Mouse (Mus musculus): ENCODE measurements at regions not wholly inside any gene's neighbourhood (a gene's known extent, or its start where the extent isn't known, plus 50 kb on each side); places are given as distances from the start of the nearest gene placed in this dataset.

- no peak overlapping the region for H3K4me3 ChIP-seq
- TF ChIP-seq CTCF (IDR thresholded peaks at IDR 0.05) = no peak
- intact Hi-C loops (cut with DNase I) = no loop called here
- H3K27ac ChIP-seq = no peak overlapping the region
- DNase-seq = no peak
These were observed 112.4 kb upstream of the Cited2 start for GRCm38 (mm10) chr10:17610592-17610991.

- Histone ChIP-seq H3K27ac (no peak overlapping the region), H3K4me3 (no peak overlapping the region)
- TF ChIP-seq CTCF (IDR thresholded peaks at IDR 0.05) = no peak
- intact Hi-C loops (cut with DNase I) = no loop called here
- DNase-seq = no peak
These were observed 109.7 kb upstream of the Cited2 start for GRCm38 (mm10) chr10:17613281-17613680.

GRCm38 (mm10) chr10:17618024-17618423 is 105.0 kb upstream of the Cited2 start:
- DNase-seq = no peak
- no peak for TF ChIP-seq CTCF (IDR thresholded peaks at IDR 0.05)
- H3K4me3 ChIP-seq = no peak overlapping the region
- no peak overlapping the region for H3K27ac ChIP-seq
- intact Hi-C loops (cut with DNase I) = no loop called here

- DNase-seq = no peak
- H3K27ac ChIP-seq = no peak overlapping the region
- H3K4me3 ChIP-seq = no peak overlapping the region
- no peak for TF ChIP-seq CTCF (IDR thresholded peaks at IDR 0.05)
- intact Hi-C loops (cut with DNase I) = no loop called here
These were observed 103.4 kb upstream of the Cited2 start for GRCm38 (mm10) chr10:17619617-17620016.

- intact Hi-C loops (cut with DNase I) = no loop called here
- H3K4me3 ChIP-seq = no peak overlapping the region
- TF ChIP-seq CTCF (IDR thresholded peaks at IDR 0.05) = no peak
- H3K27ac ChIP-seq = no peak overlapping the region
- DNase-seq = no peak
These were observed 101.2 kb upstream of the Cited2 start for GRCm38 (mm10) chr10:17621703-17622385.

- no peak overlapping the region for H3K27ac ChIP-seq
- intact Hi-C loops (cut with DNase I) = no loop called here
These were observed 100.2 kb upstream of the Cited2 start for GRCm38 (mm10) chr10:17622802-17623201.

GRCm38 (mm10) chr10:17629709-17630108 is 93.3 kb upstream of the Cited2 start:
- Histone ChIP-seq H3K27ac (no peak overlapping the region), H3K4me3 (no peak overlapping the region)
- TF ChIP-seq CTCF (IDR thresholded peaks at IDR 0.05) = no peak
- DNase-seq = no peak
- intact Hi-C loops (cut with DNase I) = no loop called here

More at GRCm38 (mm10) chr10:17622802-17623201, 100.2 kb upstream of the Cited2 start:
- TF ChIP-seq CTCF (IDR thresholded peaks at IDR 0.05) = no peak
- H3K4me3 ChIP-seq = no peak overlapping the region
- no peak for DNase-seq

GRCm38 (mm10) chr10:17630861-17631581 is 92.0 kb upstream of the Cited2 start:
- intact Hi-C loops (cut with DNase I) = no loop called here
- no peak for DNase-seq
- H3K27ac ChIP-seq = no peak overlapping the region
- TF ChIP-seq CTCF (IDR thresholded peaks at IDR 0.05) = no peak
- no peak overlapping the region for H3K4me3 ChIP-seq

GRCm38 (mm10) chr10:17631817-17632216 is 91.2 kb upstream of the Cited2 start:
- no peak for DNase-seq
- no peak for TF ChIP-seq CTCF (IDR thresholded peaks at IDR 0.05)
- intact Hi-C loops (cut with DNase I) = no loop called here
- H3K27ac ChIP-seq = no peak overlapping the region
- H3K4me3 ChIP-seq = no peak overlapping the region

GRCm38 (mm10) chr10:17632959-17633674 is 89.9 kb upstream of the Cited2 start:
- intact Hi-C loops (cut with DNase I) = no loop called here
- no peak for DNase-seq
- Histone ChIP-seq H3K4me3 (no peak overlapping the region), H3K27ac (no peak overlapping the region)
- TF ChIP-seq CTCF (IDR thresholded peaks at IDR 0.05) = no peak

GRCm38 (mm10) chr10:17645363-17645762 is 77.7 kb upstream of the Cited2 start:
- DNase-seq = no peak
- no peak overlapping the region for H3K4me3 ChIP-seq
- no peak for TF ChIP-seq CTCF (IDR thresholded peaks at IDR 0.05)
- intact Hi-C loops (cut with DNase I) = no loop called here
- no peak overlapping the region for H3K27ac ChIP-seq

GRCm38 (mm10) chr10:17646391-17646790 is 76.6 kb upstream of the Cited2 start:
- H3K4me3 ChIP-seq = no peak overlapping the region
- intact Hi-C loops (cut with DNase I) = no loop called here
- no peak overlapping the region for H3K27ac ChIP-seq
- DNase-seq = no peak
- TF ChIP-seq CTCF (IDR thresholded peaks at IDR 0.05) = no peak

- DNase-seq = no peak
- H3K27ac ChIP-seq = no peak overlapping the region
- no peak for TF ChIP-seq CTCF (IDR thresholded peaks at IDR 0.05)
- H3K4me3 ChIP-seq = no peak overlapping the region
- intact Hi-C loops (cut with DNase I) = no loop called here
These were observed 74.9 kb upstream of the Cited2 start for GRCm38 (mm10) chr10:17648077-17648476.

Data from gastrocnemius, adult 2 months (tissue).